Mouse (Mus musculus) neural tube, embryonic 12.5 days (tissue): ENCODE measurements at regions not wholly inside any gene's neighbourhood (a gene's known extent, or its start where the extent isn't known, plus 50 kb on each side); places are given as distances from the start of the nearest gene placed in this dataset. TPM values are rescaled to one million over a fixed set of nuclear protein-coding genes. Genes with fewer than 3 reads are reported as not detected.
A peak's percentile ranks its signal among the peaks of the same experiment; 100 is the strongest.

Experiments
- ATAC-seq: fragments of 200-750 bp; cut with Nextera tagmentation; 2 replicates; pipeline ENCODE4 v1.8.0; 2017; ENCODE audit warnings: low read depth, mild to moderate bottlenecking, moderate TSS enrichment, moderate library complexity; ENCODE audit not compliant: low FRiP score
- H3K27ac ChIP-seq: fragments of 300-500 bp; sonication (generic); 2 replicates; pipeline ENCODE4 v1.5.1; 2016
- H3K27me3 ChIP-seq: fragments of 300-500 bp; sonication (generic); replicated peaks from 2 replicates; pipeline ENCODE4 v1.6.1; 2016; ENCODE audit warnings: mild to moderate bottlenecking
- H3K36me3 ChIP-seq: fragments of 300-500 bp; sonication (generic); 2 replicates; pipeline ENCODE4 v1.6.1; 2016; ENCODE audit warnings: mild to moderate bottlenecking
- H3K4me1 ChIP-seq: fragments of 300-500 bp; sonication (generic); 2 replicates; pipeline ENCODE4 v1.6.1; 2016
- H3K4me2 ChIP-seq: fragments of 300-500 bp; sonication (generic); replicated peaks from 2 replicates; pipeline ENCODE4 v1.6.1; 2016; ENCODE audit warnings: mild to moderate bottlenecking
- H3K4me3 ChIP-seq: fragments of 300-500 bp; sonication (generic); 2 replicates; pipeline ENCODE4 v1.5.1; 2016
- H3K9ac ChIP-seq: fragments of 300-500 bp; sonication (generic); 2 replicates; pipeline ENCODE4 v1.6.1; 2016; ENCODE audit warnings: mild to moderate bottlenecking
- H3K9me3 ChIP-seq: fragments of 300-500 bp; sonication (generic); 2 replicates; pipeline ENCODE4 v1.6.1; 2016; ENCODE audit warnings: mild to moderate bottlenecking
- whole genome bisulfite sequencing: fragments of 180-500 bp; shearing (Covaris S2); methylation state at CpG from one replicate; pipeline ENCODE4 v1.1.7; 2016; 5-methylcytosine and 5-hydroxymethylcytosine counted together
- microRNA-seq: library from miRNA; unstranded; fragments of <30 nt; microRNA quantifications from one replicate; pipeline ENCODE4, GENCODE M21; 2017

GRCm38 (mm10) chr13:90659087-90659486, 246.1 kb downstream of the Atp6ap1l start:
- no peak overlapping the region for H3K4me2 ChIP-seq
- no peaks in the 10 kb centered on the region for H3K9me3 ChIP-seq
- H3K27ac ChIP-seq: no peak overlapping the region
- no peak overlapping the region for H3K9ac ChIP-seq
- no peak for ATAC-seq
- H3K27me3 ChIP-seq: no peaks in the 10 kb centered on the region
- H3K36me3 ChIP-seq: no peaks in the 10 kb centered on the region
- H3K4me3 ChIP-seq: no peak overlapping the region
- 73% methylated on average over 5 of the region's 5 CpGs for WGBS
- no peaks in the 10 kb centered on the region for H3K4me1 ChIP-seq

- Histone ChIP-seq H3K4me3 (no peak overlapping the region), H3K9ac (no peak overlapping the region), H3K27me3 (no peaks in the 10 kb centered on the region), H3K27ac (no peak overlapping the region), H3K4me1 (no peaks in the 10 kb centered on the region), H3K9me3 (no peaks in the 10 kb centered on the region), H3K4me2 (no peak overlapping the region), H3K36me3 (no peaks in the 10 kb centered on the region)
- ATAC-seq: no peak
- 75% methylated on average over 4 of the region's 4 CpGs for WGBS
These were observed 258.8 kb downstream of the Atp6ap1l start for GRCm38 (mm10) chr13:90646356-90646755.

- H3K4me1 ChIP-seq: no peaks in the 10 kb centered on the region
- no peak overlapping the region for H3K4me3 ChIP-seq
- no peak overlapping the region for H3K27ac ChIP-seq
- ATAC-seq: no peak
- H3K36me3 ChIP-seq: no peaks in the 10 kb centered on the region
- no peak overlapping the region for H3K4me2 ChIP-seq
- H3K9me3 ChIP-seq: no peaks in the 10 kb centered on the region
- no peak overlapping the region for H3K9ac ChIP-seq
- H3K27me3 ChIP-seq: no peaks in the 10 kb centered on the region
These were observed 260.9 kb downstream of the Atp6ap1l start for GRCm38 (mm10) chr13:90644216-90644615.

- no peak for ATAC-seq
- Histone ChIP-seq H3K36me3 (no peaks in the 10 kb centered on the region), H3K27me3 (no peaks in the 10 kb centered on the region), H3K9ac (no peak overlapping the region), H3K4me2 (no peak overlapping the region), H3K4me3 (no peak overlapping the region), H3K27ac (no peak overlapping the region), H3K9me3 (no peaks in the 10 kb centered on the region), H3K4me1 (no peaks in the 10 kb centered on the region)
- 75% methylated on average over 4 of the region's 4 CpGs for WGBS
These were observed 261.5 kb downstream of the Atp6ap1l start for GRCm38 (mm10) chr13:90643575-90644215.

GRCm38 (mm10) chr13:90643109-90643508, 262.0 kb downstream of the Atp6ap1l start:
- Histone ChIP-seq H3K36me3 (no peaks in the 10 kb centered on the region), H3K9ac (no peak overlapping the region), H3K4me3 (no peak overlapping the region), H3K4me2 (no peak overlapping the region), H3K27me3 (no peaks in the 10 kb centered on the region), H3K9me3 (no peaks in the 10 kb centered on the region), H3K27ac (no peak overlapping the region), H3K4me1 (no peaks in the 10 kb centered on the region)
- peak; percentile 89 for ATAC-seq
- 24% methylated on average over 4 of the region's 4 CpGs for WGBS

GRCm38 (mm10) chr13:90642206-90642823, 262.8 kb downstream of the Atp6ap1l start:
- H3K36me3 ChIP-seq: no peaks in the 10 kb centered on the region
- no peak overlapping the region for H3K27ac ChIP-seq
- no peak overlapping the region for H3K9ac ChIP-seq
- WGBS: 64% methylated on average over 5 of the region's 5 CpGs
- ATAC-seq: peak; percentile 42
- no peaks in the 10 kb centered on the region for H3K27me3 ChIP-seq
- no peaks in the 10 kb centered on the region for H3K4me1 ChIP-seq
- no peak overlapping the region for H3K4me2 ChIP-seq
- H3K9me3 ChIP-seq: no peaks in the 10 kb centered on the region
- H3K4me3 ChIP-seq: no peak overlapping the region

Small RNA genes in the stretch of these regions (microRNA-seq; reads per million reads assigned to microRNA genes)
- gene Gm44338: not detected
